Mouse (Mus musculus): ENCODE results near the gene Dnajc9.

DNA sequence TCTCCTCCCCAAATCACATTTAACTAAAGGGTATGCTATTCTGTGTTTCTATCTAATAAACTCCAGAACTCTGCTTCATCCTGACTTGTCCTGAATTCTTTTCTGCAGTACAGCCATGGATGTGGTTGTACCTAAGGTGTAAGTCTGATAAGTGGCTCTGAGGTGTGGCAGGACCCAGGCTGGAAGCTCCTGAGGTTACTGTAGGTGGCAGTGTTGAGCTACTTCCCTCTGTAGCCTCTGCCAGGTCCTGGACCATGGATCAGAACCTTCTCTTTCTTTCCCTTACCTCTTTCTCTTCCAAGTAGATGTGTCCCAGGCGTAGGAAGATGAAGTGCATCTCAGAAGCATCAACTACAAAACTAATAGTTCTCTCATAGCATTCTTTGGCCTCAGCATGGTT, 11.4 kb upstream of the Dnajc9 start:
- TF ChIP-seq EP300 (optimal IDR thresholded peaks at IDR 0.05) = no peak
- TF ChIP-seq CTCF (IDR thresholded peaks at IDR 0.05; ENCODE audit: low read depth) = peak; percentile 78

All from stomach, postnatal 0 days (tissue).